In genomic region chr9:77434965-77435364, GRCm38 (mm10) we compare ENCODE assay signal across 23 mouse cellular contexts.
A peak's percentile ranks its signal among the peaks of the same experiment; 100 is the strongest.
DNase-seq lines count a peak whose midpoint lies in the region; ATAC-seq and TF ChIP-seq lines count a peak whose summit lies in the region.
"Had no signal": no experiment of that assay in that cellular context is flagged by ENCODE, and none has a peak within 500 bp of the region (broad histone marks: within the 10 kb centered on the region; RNA-seq: fewer than 3 reads in every experiment).

No protein-coding gene starts in this region.

- H3K4me1 ChIP-seq in CH12.LX (ENCODE audit: control insufficient read depth in 1 of 2, insufficient read depth in 2 of 2) = peaks cover 15 to 59% of the 10 kb centered on the region in 2 experiments
- peaks cover 12 to 16% of the 10 kb centered on the region in 2 experiments for H3K4me1 ChIP-seq in MEL (ENCODE audit: control insufficient read depth in 1 of 2, insufficient read depth in 2 of 2, low read length in 2 of 2)
- H3K4me1 ChIP-seq in liver, embryonic 14.5 days (replicated peaks; ENCODE audit: control insufficient read depth in 2 of 2, insufficient read depth in 2 of 2, low read length in 1 of 2) = peaks cover 6 to 19% of the 10 kb centered on the region in 2 experiments
- H3K4me1 ChIP-seq: embryonic facial prominence, embryonic 12.5 days; hindbrain, embryonic 12.5 days had no signal

- 0 out of 2 replicates have a peak, but pooled peaks cover 2% of the 10 kb centered on the region for H3K79me2 ChIP-seq in CH12.LX (replicated peaks; ENCODE audit: control insufficient read depth, extremely low read depth, insufficient read depth, poor library complexity, severe bottlenecking)
- no peaks in the 10 kb centered on the region for H3K79me2 ChIP-seq in MEL (ENCODE audit: control insufficient read depth, insufficient read depth, low read length, poor library complexity)

- H3K36me3 ChIP-seq in CH12.LX (replicated peaks in 1 of 2; ENCODE audit: control insufficient read depth in 1 of 2, insufficient read depth in 1 of 2, low read length in 1 of 2) = peaks cover 16 to 33% of the 10 kb centered on the region in 2 experiments
- peaks cover 0 to 16% of the 10 kb centered on the region in 2 experiments; a peak in 3 of 4 replicates for H3K36me3 ChIP-seq in MEL (ENCODE audit: control insufficient read depth in 1 of 2, insufficient read depth in 2 of 2, low read length in 2 of 2)
- H3K36me3 ChIP-seq in liver, embryonic 14.5 days (replicated peaks; ENCODE audit: control insufficient read depth, insufficient read depth, low read depth) = no peaks in the 10 kb centered on the region
- H3K36me3 ChIP-seq: neural tube, embryonic 12.5 days had no signal

- dilution Hi-C loops in CH12.LX (cut with MboI; ENCODE audit: extremely low pct_ligation_motif_present, extremely low pct_unique_long_range_greater_than_20kb, low sequenced_read_pairs) = no loop called here

- H3K27ac ChIP-seq in CH12.LX (ENCODE audit: insufficient read depth, low read depth) (peak overlapping the region; percentile 42), MEL (ENCODE audit: control insufficient read depth, low read depth, low read length) (peak overlapping the region; percentile 95)
- peak overlapping the region; percentile 64 for H3K27ac ChIP-seq in liver, embryonic 14.5 days
- H3K27ac ChIP-seq: embryonic facial prominence, embryonic 12.5 days; gastrocnemius, adult 2 months; hindbrain, embryonic 12.5 days; midbrain, embryonic 12.5 days; neural tube, embryonic 12.5 days had no signal

- no peak for TF ChIP-seq POLR2A in CH12.LX (IDR thresholded peaks at IDR 0.05; ENCODE audit: low read depth, low read length)
- no peak; a peak in 1 of 4 replicates for TF ChIP-seq POLR2A in MEL (IDR thresholded peaks at IDR 0.05; ENCODE audit: control insufficient read depth in 1 of 2, insufficient read depth in 1 of 2, low read depth in 1 of 2, low read length in 2 of 2, poor library complexity in 1 of 2)

- peak overlapping the region; percentile 51; the same call in 1 of the 2 replicates for H3K4me2 ChIP-seq in CH12.LX (ENCODE audit: insufficient read depth, low read depth, poor library complexity, severe bottlenecking)
- H3K4me2 ChIP-seq in liver, embryonic 14.5 days (ENCODE audit: low read depth) = peak overlapping the region; percentile 57
- H3K4me2 ChIP-seq: embryonic facial prominence, embryonic 12.5 days; hindbrain, embryonic 12.5 days; midbrain, embryonic 12.5 days; neural tube, embryonic 12.5 days had no signal

- TF ChIP-seq EP300 in CH12.LX (IDR thresholded peaks at IDR 0.05; ENCODE audit: low read length) (no peak), MEL (IDR thresholded peaks at IDR 0.05; ENCODE audit: low read depth in 1 of 2, low read length in 2 of 2) (peak; percentile 87 to 93)
- TF ChIP-seq EP300 in liver, embryonic 14.5 days (IDR thresholded peaks at IDR 0.05; ENCODE audit: low read depth) = peak; percentile 86

- TF ChIP-seq CTCF in CH12.LX (conservative IDR thresholded peaks at IDR 0.05 in 1 of 2, IDR thresholded peaks at IDR 0.05 in 1 of 2; ENCODE audit: low read depth in 2 of 2, low read length in 2 of 2) (no peak), MEL (IDR thresholded peaks at IDR 0.05 in 2 of 3, conservative IDR thresholded peaks at IDR 0.05 in 1 of 3; ENCODE audit: control insufficient read depth in 1 of 3, insufficient read depth in 1 of 3, low read depth in 2 of 3, low read length in 3 of 3, poor library complexity in 1 of 3, severe bottlenecking in 1 of 3) (no peak)
- TF ChIP-seq CTCF in liver, embryonic 14.5 days (IDR thresholded peaks at IDR 0.05; ENCODE audit: low read depth) = no peak

- in situ Hi-C loops in CH12.LX (cut with MboI; ENCODE audit: low pct_ligation_motif_present, low pct_unique_long_range_greater_than_20kb, low sequenced_read_pairs) = no loop called here

- peak; percentile 82 for ATAC-seq in erythroblast, adult 5-6 weeks (replicated peaks; ENCODE audit: low FRiP score, poor library complexity, severe bottlenecking)
- peak; percentile 93 for ATAC-seq in liver, embryonic 14.5 days (ENCODE audit: insufficient read depth)
- ATAC-seq: inflammation-experienced regulatory T-cells, adult 6 months had no signal

- TF ChIP-seq RAD21 in CH12.LX (IDR thresholded peaks at IDR 0.05; ENCODE audit: low read depth, low read length) (no peak), MEL (IDR thresholded peaks at IDR 0.05; ENCODE audit: low read depth, low read length) (no peak)

- H3K9me3 ChIP-seq in CH12.LX (replicated peaks; ENCODE audit: low read length) (peaks cover 3% of the 10 kb centered on the region), MEL (replicated peaks; ENCODE audit: insufficient read depth, low read length) (no peaks in the 10 kb centered on the region)
- no peaks in the 10 kb centered on the region for H3K9me3 ChIP-seq in liver, embryonic 14.5 days (ENCODE audit: control insufficient read depth, low read length)
- H3K9me3 ChIP-seq: embryonic facial prominence, embryonic 12.5 days; hindbrain, embryonic 12.5 days; midbrain, embryonic 12.5 days; neural tube, embryonic 12.5 days had no signal

- H3K9ac ChIP-seq in CH12.LX (ENCODE audit: insufficient read depth, low read depth) (no peak overlapping the region; the same call in 1 of the 2 replicates), MEL (ENCODE audit: control insufficient read depth, low read depth, low read length, poor library complexity, severe bottlenecking) (peak overlapping the region; percentile 61)
- peak overlapping the region; percentile 44 for H3K9ac ChIP-seq in liver, embryonic 14.5 days (replicated peaks)
- H3K9ac ChIP-seq: embryonic facial prominence, embryonic 12.5 days; hindbrain, embryonic 12.5 days; midbrain, embryonic 12.5 days; neural tube, embryonic 12.5 days had no signal

- H3K4me3 ChIP-seq in CH12.LX (replicated peaks in 1 of 3; ENCODE audit: low read depth in 2 of 3, low read length in 2 of 3, poor library complexity in 1 of 3) (peak overlapping the region in 1 of 3 experiments; percentile 45), MEL (ENCODE audit: control insufficient read depth in 1 of 2, insufficient read depth in 1 of 2, low read depth in 2 of 2, low read length in 2 of 2) (peak overlapping the region; percentile 25 to 35)
- H3K4me3 ChIP-seq in liver, embryonic 14.5 days (ENCODE audit: insufficient read depth in 1 of 2, low read depth in 2 of 2, low read length in 2 of 2) = peak overlapping the region; percentile 39 to 61
- H3K4me3 ChIP-seq: embryonic facial prominence, embryonic 12.5 days; gastrocnemius, adult 2 months; hindbrain, embryonic 12.5 days; midbrain, embryonic 12.5 days; neural tube, embryonic 12.5 days had no signal

- 22% methylated on average over 12 of the region's 12 CpGs for WGBS in liver, embryonic 14.5 days (ENCODE audit: insufficient replicate concordance)

- DNase-seq in CH12.LX (ENCODE audit: extremely low read depth) (peak; percentile 47), MEL (ENCODE audit: low read depth, low spot score) (peak; percentile 94)
- peak; percentile 66 to 76 (median 74) for DNase-seq in liver, embryonic 14.5 days (ENCODE audit: low read depth in 3 of 3, low spot score in 3 of 3)
- no peak for DNase-seq in layer of hippocampus, adult 18-20 months (ENCODE audit: low spot score in 2 of 2)
- DNase-seq in layer of hippocampus, postnatal 10 days (ENCODE audit: low spot score in 2 of 2) = no peak
- DNase-seq in ovary, adult 18-20 months (ENCODE audit: low spot score) = no peak
- DNase-seq in lung, postnatal 14 days = no peak
- DNase-seq: cerebellum, adult 9-11 months; gastrocnemius, adult 2 months; heart, adult 18-20 months; heart, postnatal 10 days; kidney, adult 8-10 months; kidney, postnatal 36 days; lung, adult 2 months; lung, postnatal 36 days; right cerebral cortex, adult 18-20 months; thymus, postnatal 36 days had no signal

- H3K27me3 ChIP-seq in CH12.LX (replicated peaks) (no peaks in the 10 kb centered on the region), MEL (ENCODE audit: control insufficient read depth in 1 of 2, insufficient read depth in 2 of 2, low read length in 2 of 2) (no peaks in the 10 kb centered on the region)
- H3K27me3 ChIP-seq in liver, embryonic 14.5 days (ENCODE audit: control insufficient read depth, insufficient read depth, low read length) = no peaks in the 10 kb centered on the region
- H3K27me3 ChIP-seq: embryonic facial prominence, embryonic 12.5 days; hindbrain, embryonic 12.5 days; midbrain, embryonic 12.5 days; neural tube, embryonic 12.5 days had no signal

TF ChIP-seq in CH12.LX, 34 proteins besides CTCF, POLR2A, EP300 and RAD21:
- TF ChIP-seq NRF1 (IDR thresholded peaks at IDR 0.05; ENCODE audit: low read depth, low read length) = no peak
- TF ChIP-seq BHLHE40 (IDR thresholded peaks at IDR 0.05; ENCODE audit: low read depth, low read length) = peak; percentile 61
- TF ChIP-seq ZC3H11A (IDR thresholded peaks at IDR 0.05; ENCODE audit: low read depth, low read length) = no peak
- TF ChIP-seq MYC (IDR thresholded peaks at IDR 0.05; ENCODE audit: low read depth, low read length) = no peak
- no peak for TF ChIP-seq PAX5 (IDR thresholded peaks at IDR 0.05; ENCODE audit: low read length)

TF ChIP-seq in MEL, 35 proteins besides CTCF, POLR2A, EP300 and RAD21:
- TF ChIP-seq ETS1 (IDR thresholded peaks at IDR 0.05; ENCODE audit: low read depth, low read length) (peak; percentile 97), ZNF384 (IDR thresholded peaks at IDR 0.05; ENCODE audit: low read depth, low read length) (no peak), MAZ (IDR thresholded peaks at IDR 0.05; ENCODE audit: low read depth, low read length) (no peak), TCF12 (IDR thresholded peaks at IDR 0.05; ENCODE audit: low read depth, low read length) (peak; percentile 90), ZMIZ1 (IDR thresholded peaks at IDR 0.05; ENCODE audit: low read depth, low read length) (no peak), SIN3A (IDR thresholded peaks at IDR 0.05; ENCODE audit: low read length) (peak; percentile 74), MXI1 (IDR thresholded peaks at IDR 0.05; ENCODE audit: low read depth, low read length) (peak; percentile 41; the same call in 1 of the 2 replicates), TAL1 (IDR thresholded peaks at IDR 0.05; ENCODE audit: low read length) (peak; percentile 80), POLR2AphosphoS2 (IDR thresholded peaks at IDR 0.05; ENCODE audit: low read length) (no peak), JUND (IDR thresholded peaks at IDR 0.05; ENCODE audit: low read depth, low read length) (no peak), RCOR1 (IDR thresholded peaks at IDR 0.05; ENCODE audit: low read depth, low read length) (no peak; the same call in 1 of the 2 replicates), BHLHE40 (IDR thresholded peaks at IDR 0.05; ENCODE audit: borderline replicate concordance, low read depth, low read length) (peak; percentile 98), GATA1 (IDR thresholded peaks at IDR 0.05; ENCODE audit: low read depth, low read length) (peak; percentile 88), TBP (IDR thresholded peaks at IDR 0.05; ENCODE audit: low read depth, low read length) (0 out of 2 replicates have a peak, but pooled peaks have one; percentile 27)

Comparison
In these comparisons a context has a peak if more than half of its experiments do, and no peak if none do; other contexts are left out.
1. DNase-seq: peak in CH12.LX (single experiment), MEL (single experiment) and liver, embryonic 14.5 days (3 of 3); none in layer of hippocampus, adult 18-20 months (0 of 2), layer of hippocampus, postnatal 10 days (0 of 2), ovary, adult 18-20 months (single experiment) and lung, postnatal 14 days (single experiment).
2. H3K27ac ChIP-seq: peak in every context shown above with its lines; median percentile 95 in MEL; 64 in liver, embryonic 14.5 days; 42 in CH12.LX.
3. Of the 35 proteins assayed by ChIP-seq in both MEL and CH12.LX: peak only in MEL: EP300, ETS1, MXI1, SIN3A, TBP and TCF12; only in CH12.LX: none; in both: BHLHE40; in neither: 28.